Mouse (Mus musculus): ENCODE results near the gene Vac14. TPM values are rescaled to one million over a fixed set of nuclear protein-coding genes. Genes with fewer than 3 reads are reported as not detected.
A peak's percentile ranks its signal among the peaks of the same experiment; 100 is the strongest.

The Vac14 gene
- polyA plus RNA-seq, 1 experiment from 2014 or later, result 19.6 TPM

- H3K4me3 ChIP-seq (ENCODE audit: control insufficient read depth in 1 of 2, insufficient read depth in 1 of 2, low read depth in 1 of 2, low read length in 2 of 2), result no peak overlapping the region
- H3K4me1 ChIP-seq (ENCODE audit: control insufficient read depth in 2 of 2, insufficient read depth in 2 of 2, low read length in 2 of 2), result peaks cover 28 to 52% of the 10 kb centered on the region in 2 experiments
- H3K27ac ChIP-seq (replicated peaks in 1 of 2; ENCODE audit: control insufficient read depth in 1 of 2, insufficient read depth in 1 of 2, low read depth in 2 of 2, low read length in 2 of 2), result no peak overlapping the region
- H3K4me2 ChIP-seq (ENCODE audit: low read length), result no peak overlapping the region
- no peak overlapping the region for H3K9ac ChIP-seq (ENCODE audit: low read length)
- no peaks in the 10 kb centered on the region for H3K9me3 ChIP-seq (ENCODE audit: control insufficient read depth, low read length)
- 85% methylated on average over 7 of the region's 7 CpGs for WGBS
- no peaks in the 10 kb centered on the region for H3K27me3 ChIP-seq (ENCODE audit: control insufficient read depth, insufficient read depth, low read length)
- ATAC-seq (ENCODE audit: insufficient number of reproducible peaks, insufficient read depth, low FRiP score, low read depth), result no peak
- no peaks in the 10 kb centered on the region for H3K36me3 ChIP-seq (ENCODE audit: control insufficient read depth, insufficient read depth, low read length)
These were observed 81.1 kb downstream of the Vac14 start for GRCm38 (mm10) chr8:110699501-110699900.

GRCm38 (mm10) chr8:110700561-110700960 lies 82.2 kb downstream of the Vac14 start:
- Histone ChIP-seq H3K4me3 (ENCODE audit: control insufficient read depth in 1 of 2, insufficient read depth in 1 of 2, low read depth in 1 of 2, low read length in 2 of 2) (no peak overlapping the region), H3K4me1 (ENCODE audit: control insufficient read depth in 2 of 2, insufficient read depth in 2 of 2, low read length in 2 of 2) (peaks cover 38 to 58% of the 10 kb centered on the region in 2 experiments), H3K27me3 (ENCODE audit: control insufficient read depth, insufficient read depth, low read length) (no peaks in the 10 kb centered on the region), H3K36me3 (ENCODE audit: control insufficient read depth, insufficient read depth, low read length) (no peaks in the 10 kb centered on the region), H3K4me2 (ENCODE audit: low read length) (no peak overlapping the region), H3K27ac (replicated peaks in 1 of 2; ENCODE audit: control insufficient read depth in 1 of 2, insufficient read depth in 1 of 2, low read depth in 2 of 2, low read length in 2 of 2) (no peak overlapping the region), H3K9ac (ENCODE audit: low read length) (no peak overlapping the region), H3K9me3 (ENCODE audit: control insufficient read depth, low read length) (no peaks in the 10 kb centered on the region)
- ATAC-seq (ENCODE audit: insufficient number of reproducible peaks, insufficient read depth, low FRiP score, low read depth), result no peak
- WGBS, result 81% methylated on average over 2 of the region's 2 CpGs

GRCm38 (mm10) chr8:110702636-110703459 lies 84.5 kb downstream of the Vac14 start:
- no peaks in the 10 kb centered on the region for H3K27me3 ChIP-seq (ENCODE audit: control insufficient read depth, insufficient read depth, low read length)
- peak overlapping the region; percentile 40 for H3K9ac ChIP-seq (ENCODE audit: low read length)
- 59% methylated on average over 9 of the region's 9 CpGs for WGBS
- no peak overlapping the region for H3K4me3 ChIP-seq (ENCODE audit: control insufficient read depth in 1 of 2, insufficient read depth in 1 of 2, low read depth in 1 of 2, low read length in 2 of 2)
- no peak for ATAC-seq (ENCODE audit: insufficient number of reproducible peaks, insufficient read depth, low FRiP score, low read depth)
- H3K9me3 ChIP-seq (ENCODE audit: control insufficient read depth, low read length), result no peaks in the 10 kb centered on the region
- no peaks in the 10 kb centered on the region for H3K36me3 ChIP-seq (ENCODE audit: control insufficient read depth, insufficient read depth, low read length)
- peak overlapping the region; percentile 54 to 74 for H3K27ac ChIP-seq (replicated peaks in 1 of 2; ENCODE audit: control insufficient read depth in 1 of 2, insufficient read depth in 1 of 2, low read depth in 2 of 2, low read length in 2 of 2)
- H3K4me1 ChIP-seq (ENCODE audit: control insufficient read depth in 2 of 2, insufficient read depth in 2 of 2, low read length in 2 of 2), result peaks cover 42 to 57% of the 10 kb centered on the region in 2 experiments
- peak overlapping the region; percentile 4 for H3K4me2 ChIP-seq (ENCODE audit: low read length)

DNA sequence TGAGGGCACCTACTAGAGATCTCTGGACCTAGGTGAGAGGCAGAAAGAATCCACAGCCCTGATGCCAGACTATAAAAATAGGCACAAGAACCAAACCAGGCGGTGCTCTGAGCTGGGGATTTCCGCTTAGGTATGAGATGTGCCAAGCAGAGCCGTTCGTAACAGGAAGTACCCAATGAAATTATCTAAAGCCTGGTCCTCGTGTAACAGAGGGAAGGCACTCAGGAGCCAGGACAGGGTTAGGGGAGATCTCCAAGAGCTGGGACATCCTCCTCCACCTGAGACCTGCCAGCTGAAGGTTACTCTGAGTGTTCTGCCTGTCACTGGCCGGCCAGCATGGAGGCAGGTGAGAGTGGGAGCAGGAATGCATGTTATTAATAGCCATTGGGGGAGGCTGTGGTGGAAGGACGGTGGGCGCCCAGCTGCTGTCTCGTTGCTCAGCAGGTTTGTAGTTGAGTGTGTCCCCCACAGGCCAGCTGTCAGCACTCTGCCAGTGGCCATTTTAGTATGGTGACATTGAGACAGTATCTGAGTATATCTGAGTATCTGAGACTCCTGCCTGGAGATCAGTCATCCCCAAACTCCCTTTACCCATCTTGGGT lies 85.2 kb downstream of the Vac14 start:
- no peaks in the 10 kb centered on the region for H3K9me3 ChIP-seq (ENCODE audit: control insufficient read depth, low read length)
- peak overlapping the region; percentile 4 for H3K4me2 ChIP-seq (ENCODE audit: low read length)
- H3K4me3 ChIP-seq (ENCODE audit: control insufficient read depth in 1 of 2, insufficient read depth in 1 of 2, low read depth in 1 of 2, low read length in 2 of 2), result no peak overlapping the region
- H3K27ac ChIP-seq (replicated peaks in 1 of 2; ENCODE audit: control insufficient read depth in 1 of 2, insufficient read depth in 1 of 2, low read depth in 2 of 2, low read length in 2 of 2), result peak overlapping the region; percentile 54 to 74
- no peak for ATAC-seq (ENCODE audit: insufficient number of reproducible peaks, insufficient read depth, low FRiP score, low read depth)
- H3K27me3 ChIP-seq (ENCODE audit: control insufficient read depth, insufficient read depth, low read length), result no peaks in the 10 kb centered on the region
- 26% methylated on average over 9 of the region's 9 CpGs for WGBS
- peaks cover 40 to 57% of the 10 kb centered on the region in 2 experiments for H3K4me1 ChIP-seq (ENCODE audit: control insufficient read depth in 2 of 2, insufficient read depth in 2 of 2, low read length in 2 of 2)
- H3K36me3 ChIP-seq (ENCODE audit: control insufficient read depth, insufficient read depth, low read length), result no peaks in the 10 kb centered on the region
- H3K9ac ChIP-seq (ENCODE audit: low read length), result peak overlapping the region; percentile 40

DNA sequence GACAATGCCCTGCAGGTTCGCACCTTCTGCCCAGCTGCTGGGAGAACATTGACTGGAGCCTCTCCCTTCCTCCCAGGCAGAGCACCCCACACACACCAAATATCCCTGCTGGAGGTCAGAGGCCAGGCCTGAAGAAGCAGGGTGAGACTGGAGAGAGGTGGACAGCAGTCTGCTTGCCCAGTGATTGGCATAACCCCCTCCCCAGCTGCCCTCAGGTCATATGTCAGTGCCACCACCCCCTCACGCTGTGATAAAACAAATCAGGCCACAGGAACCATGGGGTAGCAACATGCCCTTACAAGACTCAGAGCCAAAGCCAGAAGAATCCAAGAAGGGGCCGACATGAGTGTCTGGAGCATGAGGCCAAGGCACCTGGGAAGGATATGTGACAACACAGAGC lies 85.7 kb downstream of the Vac14 start:
- Histone ChIP-seq H3K27me3 (ENCODE audit: control insufficient read depth, insufficient read depth, low read length) (no peaks in the 10 kb centered on the region), H3K4me3 (ENCODE audit: control insufficient read depth in 1 of 2, insufficient read depth in 1 of 2, low read depth in 1 of 2, low read length in 2 of 2) (no peak overlapping the region), H3K36me3 (ENCODE audit: control insufficient read depth, insufficient read depth, low read length) (no peaks in the 10 kb centered on the region), H3K4me2 (ENCODE audit: low read length) (no peak overlapping the region), H3K9me3 (ENCODE audit: control insufficient read depth, low read length) (no peaks in the 10 kb centered on the region), H3K9ac (ENCODE audit: low read length) (peak overlapping the region; percentile 38; the same call in 1 of the 2 replicates), H3K27ac (replicated peaks in 1 of 2; ENCODE audit: control insufficient read depth in 1 of 2, insufficient read depth in 1 of 2, low read depth in 2 of 2, low read length in 2 of 2) (peak overlapping the region; percentile 54 to 74), H3K4me1 (ENCODE audit: control insufficient read depth in 2 of 2, insufficient read depth in 2 of 2, low read length in 2 of 2) (peaks cover 40 to 57% of the 10 kb centered on the region in 2 experiments)
- ATAC-seq (ENCODE audit: insufficient number of reproducible peaks, insufficient read depth, low FRiP score, low read depth), result no peak
- WGBS, result 67% methylated on average over 3 of the region's 3 CpGs

DNA sequence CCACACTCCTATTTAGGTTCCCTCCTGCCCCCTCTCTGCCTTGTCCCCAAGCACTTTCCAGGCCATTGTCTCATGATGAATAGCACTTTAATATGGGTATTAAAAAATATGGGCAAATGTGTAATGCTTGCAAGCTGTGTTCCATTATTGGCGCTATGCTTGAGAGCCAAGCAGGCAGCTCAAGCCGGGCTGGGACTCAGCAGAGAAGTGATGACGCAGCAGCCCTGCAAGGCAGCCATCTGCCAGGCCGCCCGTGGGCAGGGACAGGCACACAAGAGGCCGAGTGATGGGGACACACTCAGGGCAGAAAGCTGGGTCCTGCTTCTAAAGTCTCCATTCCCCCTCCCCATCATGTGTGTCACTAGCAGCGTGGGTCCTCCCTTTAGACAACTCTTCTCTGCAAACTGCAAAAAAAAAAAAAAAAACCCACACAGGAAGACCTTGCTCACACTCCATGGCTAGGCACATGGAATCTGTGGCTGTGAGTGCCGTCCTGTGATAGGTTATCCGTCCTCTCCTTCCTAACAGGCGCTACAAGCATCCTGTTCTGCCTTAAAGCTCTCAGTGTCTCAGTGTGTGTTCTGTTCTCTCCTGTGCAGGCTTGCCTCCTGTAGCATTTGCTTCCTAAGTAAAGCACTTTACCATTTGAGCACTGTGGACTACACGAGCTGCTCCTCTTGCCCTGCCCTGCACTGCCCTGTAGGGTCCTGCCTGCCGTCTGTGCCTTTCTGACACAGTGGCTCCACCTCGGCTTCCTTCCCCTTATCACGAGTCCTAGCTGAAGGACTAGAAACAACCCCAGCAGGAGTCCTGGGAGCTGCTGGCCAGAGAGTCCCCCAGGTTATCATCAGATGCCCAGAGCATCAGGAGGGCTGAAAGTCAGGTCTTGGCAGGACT lies 87.3 kb downstream of the Vac14 start:
- ATAC-seq (ENCODE audit: insufficient number of reproducible peaks, insufficient read depth, low FRiP score, low read depth), result no peak; the same call in 1 of the 2 replicates
- Histone ChIP-seq H3K27ac (replicated peaks in 1 of 2; ENCODE audit: control insufficient read depth in 1 of 2, insufficient read depth in 1 of 2, low read depth in 2 of 2, low read length in 2 of 2) (peak overlapping the region; percentile 6 to 41; a peak in 3 of 4 replicates), H3K9me3 (ENCODE audit: control insufficient read depth, low read length) (no peaks in the 10 kb centered on the region), H3K4me3 (ENCODE audit: control insufficient read depth in 1 of 2, insufficient read depth in 1 of 2, low read depth in 1 of 2, low read length in 2 of 2) (no peak overlapping the region), H3K4me1 (ENCODE audit: control insufficient read depth in 2 of 2, insufficient read depth in 2 of 2, low read length in 2 of 2) (peaks cover 48 to 68% of the 10 kb centered on the region in 2 experiments), H3K4me2 (ENCODE audit: low read length) (no peak overlapping the region), H3K36me3 (ENCODE audit: control insufficient read depth, insufficient read depth, low read length) (no peaks in the 10 kb centered on the region), H3K9ac (ENCODE audit: low read length) (0 out of 2 replicates have a peak overlapping the region, but pooled peaks have one; percentile 34), H3K27me3 (ENCODE audit: control insufficient read depth, insufficient read depth, low read length) (no peaks in the 10 kb centered on the region)
- WGBS, result 41% methylated on average over 14 of the region's 14 CpGs

- no peak for ATAC-seq (ENCODE audit: insufficient number of reproducible peaks, insufficient read depth, low FRiP score, low read depth)
- no peak overlapping the region for H3K4me3 ChIP-seq (ENCODE audit: control insufficient read depth in 1 of 2, insufficient read depth in 1 of 2, low read depth in 1 of 2, low read length in 2 of 2)
- H3K27ac ChIP-seq (replicated peaks in 1 of 2; ENCODE audit: control insufficient read depth in 1 of 2, insufficient read depth in 1 of 2, low read depth in 2 of 2, low read length in 2 of 2), result peak overlapping the region; percentile 6 to 41; a peak in 1 of 4 replicates
- 88% methylated on average over 3 of the region's 3 CpGs for WGBS
- 0 out of 2 replicates have a peak overlapping the region, but pooled peaks have one; percentile 34 for H3K9ac ChIP-seq (ENCODE audit: low read length)
- no peaks in the 10 kb centered on the region for H3K36me3 ChIP-seq (ENCODE audit: control insufficient read depth, insufficient read depth, low read length)
- peaks cover 55 to 72% of the 10 kb centered on the region in 2 experiments for H3K4me1 ChIP-seq (ENCODE audit: control insufficient read depth in 2 of 2, insufficient read depth in 2 of 2, low read length in 2 of 2)
- H3K4me2 ChIP-seq (ENCODE audit: low read length), result no peak overlapping the region
- no peaks in the 10 kb centered on the region for H3K9me3 ChIP-seq (ENCODE audit: control insufficient read depth, low read length)
- H3K27me3 ChIP-seq (ENCODE audit: control insufficient read depth, insufficient read depth, low read length), result no peaks in the 10 kb centered on the region
These were observed 88.0 kb downstream of the Vac14 start for GRCm38 (mm10) chr8:110706288-110706870.
